Mouse (Mus musculus): ENCODE results near the gene Bach2.
A peak's percentile ranks its signal among the peaks of the same experiment; 100 is the strongest.

Gene Bach2

GRCm38 (mm10) chr4:32238366-32238854 lies at the start of gene Bach2:
Gene Bach2 (plus strand): TSS chr4:32238804.
- peak; percentile 84 for DNase-seq

- DNase-seq, result no peak
Observed at GRCm38 (mm10) chr4:32189416-32190036, 49.1 kb upstream of the Bach2 start.

GRCm38 (mm10) chr4:32190506-32190905 lies 48.1 kb upstream of the Bach2 start:
- no peak for DNase-seq

- DNase-seq, result peak; percentile 53
Observed at GRCm38 (mm10) chr4:32195945-32196921, 42.4 kb upstream of the Bach2 start.

GRCm38 (mm10) chr4:32198031-32198430 lies 40.6 kb upstream of the Bach2 start:
- no peak for DNase-seq

- no peak for DNase-seq
Observed at GRCm38 (mm10) chr4:32198589-32198988, 40.0 kb upstream of the Bach2 start.

- DNase-seq, result no peak
Observed at GRCm38 (mm10) chr4:32199156-32199555, 39.4 kb upstream of the Bach2 start.

- no peak for DNase-seq
Observed at GRCm38 (mm10) chr4:32201114-32201513, 37.5 kb upstream of the Bach2 start.

GRCm38 (mm10) chr4:32202362-32202761 lies 36.2 kb upstream of the Bach2 start:
- no peak for DNase-seq

- no peak for DNase-seq
Observed at GRCm38 (mm10) chr4:32204819-32205218, 33.8 kb upstream of the Bach2 start.

GRCm38 (mm10) chr4:32205825-32206224 lies 32.8 kb upstream of the Bach2 start:
- peak; percentile 22 for DNase-seq

- DNase-seq, result no peak
Observed at GRCm38 (mm10) chr4:32209995-32210394, 28.6 kb upstream of the Bach2 start.

GRCm38 (mm10) chr4:32210424-32211184 lies 28.0 kb upstream of the Bach2 start:
- DNase-seq, result no peak

GRCm38 (mm10) chr4:32212593-32212992 lies 26.0 kb upstream of the Bach2 start:
- DNase-seq, result no peak

- DNase-seq, result no peak
Observed at GRCm38 (mm10) chr4:32216466-32216865, 22.1 kb upstream of the Bach2 start.

GRCm38 (mm10) chr4:32217016-32217415 lies 21.6 kb upstream of the Bach2 start:
- DNase-seq, result no peak

- no peak for DNase-seq
Observed at GRCm38 (mm10) chr4:32217593-32217992, 21.0 kb upstream of the Bach2 start.

- no peak for DNase-seq
Observed at GRCm38 (mm10) chr4:32218371-32218770, 20.2 kb upstream of the Bach2 start.

GRCm38 (mm10) chr4:32219428-32220128 lies 19.0 kb upstream of the Bach2 start:
- DNase-seq, result no peak

GRCm38 (mm10) chr4:32220129-32220491 lies 18.5 kb upstream of the Bach2 start:
- no peak for DNase-seq

- no peak for DNase-seq
Observed at GRCm38 (mm10) chr4:32220961-32221360, 17.6 kb upstream of the Bach2 start.

- DNase-seq, result no peak
Observed at GRCm38 (mm10) chr4:32223563-32223962, 15.0 kb upstream of the Bach2 start.

GRCm38 (mm10) chr4:32225191-32225590 lies 13.4 kb upstream of the Bach2 start:
- no peak for DNase-seq

All from liver (tissue).